Comparison of ENCODE assay signal across 18 mouse cellular contexts in genomic region chr12:52446501-52446900, GRCm38 (mm10). TPM values are rescaled to one million over a fixed set of nuclear protein-coding genes. Genes with fewer than 3 reads are reported as not detected.
A peak's percentile ranks its signal among the peaks of the same experiment; 100 is the strongest.
DNase-seq lines count a peak whose midpoint lies in the region; ATAC-seq and TF ChIP-seq lines count a peak whose summit lies in the region.
"Had no signal": no experiment of that assay in that cellular context is flagged by ENCODE, and none has a peak within 500 bp of the region (broad histone marks: within the 10 kb centered on the region; RNA-seq: fewer than 3 reads in every experiment).

No protein-coding gene starts in this region.

- H3K4me2 ChIP-seq in lung, embryonic 15.5 days = no peak overlapping the region
- H3K4me2 ChIP-seq in kidney, embryonic 16.5 days (replicated peaks; ENCODE audit: low read depth, low read length) = no peak overlapping the region
- H3K4me2 ChIP-seq in liver, embryonic 11.5 days = no peak overlapping the region
- H3K4me2 ChIP-seq in stomach, embryonic 16.5 days (ENCODE audit: low read depth, low read length) = no peak overlapping the region
- H3K4me2 ChIP-seq in hindbrain, postnatal 0 days (ENCODE audit: low read depth, low read length) = no peak overlapping the region
- H3K4me2 ChIP-seq: forebrain, embryonic 15.5 days; heart, embryonic 15.5 days; hindbrain, embryonic 13.5 days; limb, embryonic 13.5 days; neural tube, embryonic 12.5 days had no signal

- DNase-seq in lung, postnatal 4 days = no peak
- DNase-seq in liver, embryonic 11.5 days (ENCODE audit: low spot score) = no peak
- DNase-seq in left cerebral cortex, postnatal 25 days (ENCODE audit: low spot score in 2 of 2) = no peak
- no peak for DNase-seq in testis, postnatal 10 days (ENCODE audit: low spot score)
- no peak for DNase-seq in hindbrain, postnatal 0 days (ENCODE audit: low spot score)
- DNase-seq: adrenal gland, adult 2 months; cerebellum, adult 9-10 months; gastrocnemius, postnatal 25 days; layer of hippocampus, postnatal 36 days had no signal

- no peaks in the 10 kb centered on the region for H3K36me3 ChIP-seq in lung, embryonic 15.5 days
- H3K36me3 ChIP-seq in kidney, embryonic 16.5 days (ENCODE audit: insufficient read depth, low read length) = no peaks in the 10 kb centered on the region
- no peaks in the 10 kb centered on the region for H3K36me3 ChIP-seq in liver, embryonic 11.5 days (ENCODE audit: control insufficient read depth, insufficient read depth, low read length)
- no peaks in the 10 kb centered on the region for H3K36me3 ChIP-seq in stomach, embryonic 16.5 days (ENCODE audit: control insufficient read depth, insufficient read depth, low read length)
- H3K36me3 ChIP-seq in hindbrain, postnatal 0 days (ENCODE audit: insufficient read depth, low read length) = no peaks in the 10 kb centered on the region
- H3K36me3 ChIP-seq: forebrain, embryonic 15.5 days; heart, embryonic 15.5 days; hindbrain, embryonic 13.5 days; limb, embryonic 13.5 days; neural tube, embryonic 12.5 days had no signal

- WGBS in lung, embryonic 15.5 days = 62% methylated on average over 7 of the region's 7 CpGs
- 71% methylated on average over 7 of the region's 7 CpGs for WGBS in kidney, embryonic 16.5 days
- WGBS in liver, embryonic 11.5 days = 77% methylated on average over 7 of the region's 7 CpGs
- WGBS in stomach, embryonic 16.5 days = 60% methylated on average over 7 of the region's 7 CpGs
- 80% methylated on average over 7 of the region's 7 CpGs for WGBS in hindbrain, postnatal 0 days

- H3K27ac ChIP-seq in lung, embryonic 15.5 days = peak overlapping the region; percentile 48; the same call in 1 of the 2 replicates
- peak overlapping the region; percentile 85 for H3K27ac ChIP-seq in kidney, embryonic 16.5 days (ENCODE audit: low read length)
- H3K27ac ChIP-seq in liver, embryonic 11.5 days (ENCODE audit: low read depth, low read length) = peak overlapping the region; percentile 32; the same call in 1 of the 2 replicates
- peak overlapping the region; percentile 26; the same call in 1 of the 2 replicates for H3K27ac ChIP-seq in stomach, embryonic 16.5 days (ENCODE audit: low read length)
- no peak overlapping the region for H3K27ac ChIP-seq in hindbrain, postnatal 0 days
- H3K27ac ChIP-seq: forebrain, embryonic 15.5 days; heart, embryonic 15.5 days; hindbrain, embryonic 13.5 days; limb, embryonic 13.5 days; neural tube, embryonic 12.5 days had no signal

- no peaks in the 10 kb centered on the region for H3K9me3 ChIP-seq in lung, embryonic 15.5 days
- H3K9me3 ChIP-seq in kidney, embryonic 16.5 days (ENCODE audit: low read length) = no peaks in the 10 kb centered on the region
- no peaks in the 10 kb centered on the region for H3K9me3 ChIP-seq in liver, embryonic 11.5 days (ENCODE audit: control insufficient read depth, low read length)
- no peaks in the 10 kb centered on the region for H3K9me3 ChIP-seq in stomach, embryonic 16.5 days (replicated peaks; ENCODE audit: control insufficient read depth, low read length)
- no peaks in the 10 kb centered on the region for H3K9me3 ChIP-seq in hindbrain, postnatal 0 days (ENCODE audit: low read length)
- H3K9me3 ChIP-seq: forebrain, embryonic 15.5 days; heart, embryonic 15.5 days; hindbrain, embryonic 13.5 days; limb, embryonic 13.5 days; megakaryocyte, embryonic 14.5 days; neural tube, embryonic 12.5 days had no signal

- intact Hi-C loops in left cerebral cortex, postnatal 25 days (cut with DNase I) = no loop called here

- no peak for TF ChIP-seq CTCF in hindbrain, postnatal 0 days (IDR thresholded peaks at IDR 0.05; ENCODE audit: low read depth)

- H3K4me1 ChIP-seq in lung, embryonic 15.5 days = peaks cover 17% of the 10 kb centered on the region; the same call in 1 of the 2 replicates
- H3K4me1 ChIP-seq in kidney, embryonic 16.5 days (ENCODE audit: insufficient read depth, low read length) = peaks cover 17% of the 10 kb centered on the region; the same call in 1 of the 2 replicates
- no peaks in the 10 kb centered on the region for H3K4me1 ChIP-seq in liver, embryonic 11.5 days (replicated peaks; ENCODE audit: control insufficient read depth, insufficient read depth, low read length)
- H3K4me1 ChIP-seq in stomach, embryonic 16.5 days (ENCODE audit: control insufficient read depth, insufficient read depth, low read length) = peaks cover 5% of the 10 kb centered on the region; the same call in 1 of the 2 replicates
- H3K4me1 ChIP-seq in hindbrain, postnatal 0 days (ENCODE audit: insufficient read depth, low read length) = no peaks in the 10 kb centered on the region
- H3K4me1 ChIP-seq: forebrain, embryonic 15.5 days; hindbrain, embryonic 13.5 days; megakaryocyte, embryonic 14.5 days; neural tube, embryonic 12.5 days had no signal

- H3K9ac ChIP-seq in lung, embryonic 15.5 days = no peak overlapping the region
- no peak overlapping the region; the same call in 1 of the 2 replicates for H3K9ac ChIP-seq in kidney, embryonic 16.5 days (replicated peaks; ENCODE audit: low read length)
- no peak overlapping the region for H3K9ac ChIP-seq in liver, embryonic 11.5 days (ENCODE audit: low read depth, low read length)
- H3K9ac ChIP-seq in stomach, embryonic 16.5 days (ENCODE audit: low read length) = no peak overlapping the region
- no peak overlapping the region for H3K9ac ChIP-seq in hindbrain, postnatal 0 days (replicated peaks; ENCODE audit: low read length)
- H3K9ac ChIP-seq: forebrain, embryonic 15.5 days; heart, embryonic 15.5 days; hindbrain, embryonic 13.5 days; limb, embryonic 13.5 days; neural tube, embryonic 12.5 days had no signal

- no peaks in the 10 kb centered on the region for H3K27me3 ChIP-seq in lung, embryonic 15.5 days
- no peaks in the 10 kb centered on the region for H3K27me3 ChIP-seq in kidney, embryonic 16.5 days (ENCODE audit: insufficient read depth, low read length)
- no peaks in the 10 kb centered on the region for H3K27me3 ChIP-seq in liver, embryonic 11.5 days (replicated peaks; ENCODE audit: control insufficient read depth, insufficient read depth, low read length)
- H3K27me3 ChIP-seq in stomach, embryonic 16.5 days (ENCODE audit: control insufficient read depth, insufficient read depth, low read length) = no peaks in the 10 kb centered on the region
- H3K27me3 ChIP-seq in hindbrain, postnatal 0 days (ENCODE audit: insufficient read depth, low read length) = no peaks in the 10 kb centered on the region
- H3K27me3 ChIP-seq: forebrain, embryonic 15.5 days; heart, embryonic 15.5 days; hindbrain, embryonic 13.5 days; megakaryocyte, embryonic 14.5 days; neural tube, embryonic 12.5 days had no signal

- H3K4me3 ChIP-seq in lung, embryonic 15.5 days = no peak overlapping the region
- no peak overlapping the region for H3K4me3 ChIP-seq in kidney, embryonic 16.5 days (ENCODE audit: low read length)
- H3K4me3 ChIP-seq in liver, embryonic 11.5 days (ENCODE audit: low read depth, low read length) = no peak overlapping the region
- no peak overlapping the region for H3K4me3 ChIP-seq in stomach, embryonic 16.5 days (replicated peaks; ENCODE audit: low read length)
- no peak overlapping the region for H3K4me3 ChIP-seq in hindbrain, postnatal 0 days (ENCODE audit: low read length)
- H3K4me3 ChIP-seq: forebrain, embryonic 15.5 days; heart, embryonic 15.5 days; hindbrain, embryonic 13.5 days; limb, embryonic 13.5 days; megakaryocyte, embryonic 14.5 days; neural tube, embryonic 12.5 days had no signal

- ATAC-seq in lung, embryonic 15.5 days (ENCODE audit: borderline replicate concordance, extremely low read depth, low FRiP score, low TSS enrichment) = no peak
- peak; percentile 92 for ATAC-seq in kidney, embryonic 16.5 days (ENCODE audit: low FRiP score, low TSS enrichment)
- ATAC-seq in liver, embryonic 11.5 days (replicated peaks; ENCODE audit: low FRiP score) = peak; percentile 49; the same call in 1 of the 2 replicates
- 0 out of 2 replicates have a peak, but pooled peaks have one; percentile 34 for ATAC-seq in stomach, embryonic 16.5 days (ENCODE audit: insufficient read depth, low FRiP score)
- ATAC-seq in hindbrain, postnatal 0 days = no peak
- ATAC-seq: forebrain, embryonic 15.5 days had no signal

RNA-seq across cellular contexts. Expression of gene Arhgap5, which starts 57.3 kb away (rescaled TPM):
- 42.3 and 46.8 TPM in 2 replicates for polyA plus RNA-seq in lung, embryonic 15.5 days (2015; fragmentation: Nextera tagmentation; extraction: Ambion mirVana)
- polyA plus RNA-seq in kidney, embryonic 16.5 days (2015; fragmentation: Nextera tagmentation; extraction: Ambion mirVana) = 41.0 and 46.9 TPM in 2 replicates
- polyA plus RNA-seq in liver, embryonic 11.5 days (2014; fragmentation: Nextera tagmentation; extraction: Ambion mirVana) = 28.6 and 29.7 TPM in 2 replicates
- polyA plus RNA-seq in stomach, embryonic 16.5 days (2015; fragmentation: Nextera tagmentation; extraction: Ambion mirVana) = 39.1 and 43.0 TPM in 2 replicates
- 100 to 1,000 TPM; 141 to 144 TPM for total RNA-seq in left cerebral cortex, postnatal 25 days (2021)
- 54.7 and 55.1 TPM in 2 replicates for total RNA-seq in hindbrain, postnatal 0 days (2014; rRNA removed)
- 35.6 and 35.7 TPM in 2 replicates for polyA plus RNA-seq in hindbrain, postnatal 0 days (2015; fragmentation: Nextera tagmentation; extraction: Ambion mirVana)

Comparison
In these comparisons a context has a peak if more than half of its experiments do, and no peak if none do; other contexts are left out.
1. ATAC-seq: peak in kidney, embryonic 16.5 days (single experiment), liver, embryonic 11.5 days (single experiment) and stomach, embryonic 16.5 days (single experiment); none in lung, embryonic 15.5 days (single experiment) and hindbrain, postnatal 0 days (single experiment).